Mouse (Mus musculus) liver, embryonic 11.5 days (tissue): ENCODE results near the gene Olfr545. TPM values are rescaled to one million over a fixed set of nuclear protein-coding genes. Genes with fewer than 3 reads are reported as not detected.

ENCODE experiments used
- polyA plus RNA-seq: library from polyadenylated mRNA; unstranded; fragments of >200 nt; fragmentation: Nextera tagmentation; extraction: Ambion mirVana; gene quantifications from 2 replicates; pipeline ENCODE4 v1.2.1, GENCODE M21; 2014

Olfr545 gene
- polyA plus RNA-seq, 1 experiment from 2014 or later = 0.04 TPM

Other genes starting within 250 kb of the Olfr545 start
- 76.8 and 81.1 TPM in 2 replicates for gene Rhog, start 243.5 kb downstream of the Olfr545 start, polyA plus RNA-seq
- 22.0 and 23.3 TPM in 2 replicates for gene Stim1, start 231.8 kb downstream of the Olfr545 start, polyA plus RNA-seq
- 284 and 324 TPM in 2 replicates for gene Rrm1, start 57.9 kb downstream of the Olfr545 start, polyA plus RNA-seq
- 0.40 and 0.47 TPM in 2 replicates for gene Olfr543, start 17.9 kb downstream of the Olfr545 start, polyA plus RNA-seq
- 0.05 and 0.12 TPM in 2 replicates for gene Olfr544, start 11.3 kb downstream of the Olfr545 start, polyA plus RNA-seq
- gene Olfr547, start 35.2 kb upstream of the Olfr545 start, polyA plus RNA-seq = not detected in 2 replicates
- not detected in 2 replicates for gene Olfr548-ps1, start 41.3 kb upstream of the Olfr545 start, polyA plus RNA-seq
- not detected in 2 replicates for gene Olfr549, start 50.3 kb upstream of the Olfr545 start, polyA plus RNA-seq
- 0.88 and 1.3 TPM in 2 replicates for gene Trim21, start 65.9 kb upstream of the Olfr545 start, polyA plus RNA-seq
- not detected in 2 replicates for gene Olfr550, start 71.9 kb upstream of the Olfr545 start, polyA plus RNA-seq
- gene Olfr551, start 92.3 kb upstream of the Olfr545 start, polyA plus RNA-seq = not detected in 2 replicates
- gene Olfr552, start 98.2 kb upstream of the Olfr545 start, polyA plus RNA-seq = not detected in 2 replicates
- gene Olfr553, start 118.6 kb upstream of the Olfr545 start, polyA plus RNA-seq = not detected in 2 replicates
- not detected in 2 replicates for gene Olfr554, start 138.9 kb upstream of the Olfr545 start, polyA plus RNA-seq
- not detected in 2 replicates for gene Olfr555, start 159.2 kb upstream of the Olfr545 start, polyA plus RNA-seq
- gene Olfr556, start 165.3 kb upstream of the Olfr545 start, polyA plus RNA-seq = not detected in 2 replicates
- gene Trim68, start 187.8 kb upstream of the Olfr545 start, polyA plus RNA-seq = 5.1 and 6.8 TPM in 2 replicates
- gene Olfr557, start 196.3 kb upstream of the Olfr545 start, polyA plus RNA-seq = not detected in 2 replicates
- not detected in 2 replicates for gene Olfr558, start 202.6 kb upstream of the Olfr545 start, polyA plus RNA-seq
- gene Olfr33, start 219.5 kb upstream of the Olfr545 start, polyA plus RNA-seq = not detected in 2 replicates
- not detected in 2 replicates for gene Olfr559, start 227.9 kb upstream of the Olfr545 start, polyA plus RNA-seq